Mouse (Mus musculus) heart, adult 2 months (tissue): ENCODE measurements around the gene Ifih1. TPM values are rescaled to one million over a fixed set of nuclear protein-coding genes. Genes with fewer than 3 reads are reported as not detected.
A peak's percentile ranks its signal among the peaks of the same experiment; 100 is the strongest.

Experiments used
- DNase-seq, 2 experiments: peaks; one replicate each; pipeline ENCODE4 v3.0.0; 2021
- H3K27ac ChIP-seq: fragments of 200-600 bp; 2 replicates; pipeline ENCODE4 v1.8.1; 2022
- H3K27me3 ChIP-seq: fragments of 200-500 bp; 2 replicates; pipeline ENCODE4 v1.6.1; 2012; ENCODE audit warnings: mild to moderate bottlenecking, low read length, inconsistent platforms, mixed read lengths; ENCODE audit not compliant: control insufficient read depth, insufficient read depth
- H3K36me3 ChIP-seq: fragments of 200-500 bp; 2 replicates; pipeline ENCODE4 v1.6.1; 2012; ENCODE audit warnings: low read length, inconsistent platforms; ENCODE audit not compliant: control insufficient read depth, insufficient read depth
- H3K4me1 ChIP-seq: fragments of 200-500 bp; 2 replicates; pipeline ENCODE4 v1.6.1; 2011; ENCODE audit warnings: low read length; ENCODE audit not compliant: control insufficient read depth, insufficient read depth
- H3K4me3 ChIP-seq: fragments of 200-600 bp; 2 replicates; pipeline ENCODE4 v1.8.1; 2022
- H3K79me2 ChIP-seq: fragments of 200-500 bp; replicated peaks from 2 replicates; pipeline ENCODE4 v1.6.1; 2012; ENCODE audit warnings: mild to moderate bottlenecking, inconsistent platforms, low read length, moderate library complexity, mixed read lengths; ENCODE audit not compliant: control insufficient read depth, insufficient read depth
- H3K9ac ChIP-seq: fragments of 200-500 bp; 2 replicates; pipeline ENCODE4 v1.6.1; 2012; ENCODE audit warnings: low read depth, mild to moderate bottlenecking, control low read depth, inconsistent platforms, low read length, mixed read lengths
- CTCF ChIP-seq: fragments of 200-600 bp; IDR thresholded peaks from 2 replicates; pipeline ENCODE4 v1.8.1; 2022; ENCODE audit warnings: antibody characterized with exemption, mild to moderate bottlenecking, moderate library complexity
- EP300 ChIP-seq: fragments of 200-500 bp; IDR thresholded peaks from 2 replicates; pipeline ENCODE4 v1.6.1; 2011; ENCODE audit warnings: low read depth, low read length, control low read depth; ENCODE audit not compliant: insufficient read depth
- POLR2A ChIP-seq: fragments of 200-500 bp; IDR thresholded peaks from 2 replicates; pipeline ENCODE4 v1.6.1; 2011; ENCODE audit warnings: mild to moderate bottlenecking, low read depth, low read length, control low read depth; ENCODE audit not compliant: insufficient read depth
- WGBS: fragments of 180-500 bp; shearing (Covaris S2); methylation state at CpG from one replicate; pipeline ENCODE4 v1.1.7; 2018; 5-methylcytosine and 5-hydroxymethylcytosine counted together
- intact Hi-C: fragments of 180-260 bp; cut with DNase I; formaldehyde crosslinking; loops from one replicate; pipeline ENCODE4 v1.15.1; 2025
- polyA plus RNA-seq: library from polyadenylated mRNA; depleted of rRNA; stranded (reverse); fragments of >200 nt; gene quantifications from 2 replicates; pipeline ENCODE4 v1.2.3, GENCODE M21; 2012
- total RNA-seq, 2 experiments: library from RNA; stranded (reverse); gene quantifications; 2 replicates each; pipeline ENCODE4 v1.2.3; 2021

Ifih1 gene
- total and polyA plus RNA-seq, 3 experiments: 2.5 to 8.0 (median 5.8) TPM

DNA sequence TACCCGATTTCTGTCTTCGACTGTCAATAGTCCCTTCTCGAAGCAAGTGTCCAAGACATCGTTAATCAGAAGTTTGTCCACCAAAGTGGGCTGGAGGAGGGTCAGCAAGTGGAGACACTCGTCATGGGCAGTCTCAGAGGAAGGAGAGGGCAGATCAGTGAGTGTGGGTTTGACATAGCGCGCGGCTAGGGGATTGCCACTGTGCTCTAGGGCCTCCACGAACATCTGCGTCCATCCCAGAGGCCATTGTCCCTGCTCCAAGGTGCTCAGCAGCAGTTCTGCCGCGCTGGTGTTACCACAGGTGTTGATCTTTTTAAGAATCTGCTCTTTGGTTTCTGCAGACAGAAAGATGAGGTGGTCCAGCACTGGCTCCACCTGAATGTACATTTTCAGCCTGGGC is 580 bp downstream of the Ifih1 start:
- intact Hi-C loops: no loop called here
- 22% methylated on average over 12 of the region's 12 CpGs for WGBS
- peak overlapping the region; percentile 74 for H3K4me3 ChIP-seq
- DNase-seq: peak; percentile 42 to 52
- peaks cover 5% of the 10 kb centered on the region for H3K4me1 ChIP-seq
- H3K27ac ChIP-seq: peak overlapping the region; percentile 92
- H3K9ac ChIP-seq: peak overlapping the region; percentile 82
- H3K27me3 ChIP-seq: no peaks in the 10 kb centered on the region
- peaks cover 7% of the 10 kb centered on the region for H3K36me3 ChIP-seq
- TF ChIP-seq POLR2A (no peak), CTCF (no peak), EP300 (no peak)
- H3K79me2 ChIP-seq: peaks cover 1% of the 10 kb centered on the region; the same call in 1 of the 2 replicates

DNA sequence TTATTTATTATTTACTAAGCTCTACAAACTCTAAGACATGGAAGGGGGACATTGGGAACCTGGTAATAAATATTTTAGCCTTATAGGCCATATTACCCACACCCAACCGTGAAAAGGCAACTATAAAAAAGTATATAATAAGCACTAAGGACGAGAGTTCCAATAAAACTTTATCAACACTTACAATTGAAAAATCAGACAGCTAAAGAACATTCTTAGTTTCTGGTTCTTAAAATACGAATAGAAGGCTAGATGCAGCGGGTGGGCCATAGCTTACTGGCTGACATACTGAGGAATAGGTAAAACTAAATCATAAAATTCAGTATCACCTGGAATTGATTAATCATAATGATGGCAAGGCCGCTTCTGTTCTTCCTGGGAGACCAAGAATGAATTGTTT is 1.2 kb downstream of the Ifih1 start:
- peaks cover 7% of the 10 kb centered on the region for H3K36me3 ChIP-seq
- H3K79me2 ChIP-seq: peaks cover 1% of the 10 kb centered on the region; the same call in 1 of the 2 replicates
- 87% methylated on average over 5 of the region's 5 CpGs for WGBS
- intact Hi-C loops: no loop called here
- no peak for DNase-seq
- TF ChIP-seq POLR2A (no peak), EP300 (no peak), CTCF (no peak)
- H3K27me3 ChIP-seq: no peaks in the 10 kb centered on the region
- H3K9ac ChIP-seq: no peak overlapping the region
- H3K4me1 ChIP-seq: peaks cover 5% of the 10 kb centered on the region
- H3K4me3 ChIP-seq: peak overlapping the region; percentile 74
- H3K27ac ChIP-seq: peak overlapping the region; percentile 92

- 47% methylated on average over 21 of the region's 21 CpGs for WGBS
- peaks cover 7% of the 10 kb centered on the region for H3K36me3 ChIP-seq
- peak; percentile 36 to 63 for DNase-seq
These were observed 2.4 kb downstream of the Ifih1 start for GRCm38 (mm10) chr2:62643405-62644305.

GRCm38 (mm10) chr2:62639869-62640268 is 6.2 kb downstream of the Ifih1 start:
- Histone ChIP-seq H3K79me2 (no peaks in the 10 kb centered on the region), H3K27me3 (no peaks in the 10 kb centered on the region), H3K27ac (no peak overlapping the region), H3K4me1 (peaks cover 3% of the 10 kb centered on the region), H3K4me3 (no peak overlapping the region), H3K36me3 (peaks cover 7% of the 10 kb centered on the region), H3K9ac (no peak overlapping the region)
- TF ChIP-seq CTCF (no peak), POLR2A (no peak), EP300 (no peak)
- WGBS: 71% methylated on average over 2 of the region's 2 CpGs
- intact Hi-C loops: no loop called here
- no peak for DNase-seq

More at GRCm38 (mm10) chr2:62643405-62644305, 2.4 kb downstream of the Ifih1 start:
- intact Hi-C loops: no loop called here
- H3K79me2 ChIP-seq: peaks cover 1% of the 10 kb centered on the region; the same call in 1 of the 2 replicates
- peaks cover 5% of the 10 kb centered on the region for H3K4me1 ChIP-seq
- peak overlapping the region; percentile 57 for H3K9ac ChIP-seq
- H3K27me3 ChIP-seq: no peaks in the 10 kb centered on the region
- H3K27ac ChIP-seq: no peak overlapping the region
- TF ChIP-seq CTCF (peak; percentile 97), POLR2A (no peak)
- peak overlapping the region; percentile 22; the same call in 1 of the 2 replicates for H3K4me3 ChIP-seq

DNA sequence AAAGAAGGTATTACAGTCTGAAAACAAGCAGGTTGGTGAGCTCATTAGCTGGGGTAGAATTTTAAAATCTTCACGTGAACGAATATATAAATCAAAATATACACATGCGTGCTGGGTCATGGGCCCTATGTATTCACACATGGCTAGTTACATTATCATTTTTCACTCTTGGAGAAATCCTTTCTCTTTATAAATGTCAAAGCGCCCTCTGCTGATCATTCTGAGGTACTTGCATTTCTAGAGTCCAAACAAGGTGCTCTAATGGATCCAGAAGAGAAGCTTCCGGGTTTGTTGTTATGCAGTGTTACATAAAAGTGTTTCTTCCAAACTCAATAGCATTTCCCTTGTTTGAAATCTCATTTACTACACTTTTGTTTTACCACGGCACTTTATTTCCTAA is 15.6 kb downstream of the Ifih1 start:
- no peaks in the 10 kb centered on the region for H3K36me3 ChIP-seq
- no peak overlapping the region for H3K27ac ChIP-seq
- H3K4me3 ChIP-seq: no peak overlapping the region
- intact Hi-C loops: no loop called here
- H3K79me2 ChIP-seq: no peaks in the 10 kb centered on the region
- no peak overlapping the region for H3K9ac ChIP-seq
- WGBS: 14% methylated on average over 6 of the region's 6 CpGs
- no peaks in the 10 kb centered on the region for H3K27me3 ChIP-seq
- H3K4me1 ChIP-seq: no peaks in the 10 kb centered on the region
- DNase-seq: no peak
- TF ChIP-seq CTCF: peak; percentile 91
- no peak for TF ChIP-seq EP300

GRCm38 (mm10) chr2:62628356-62628755 is 17.7 kb downstream of the Ifih1 start:
- TF ChIP-seq POLR2A: no peak
- H3K9ac ChIP-seq: no peak overlapping the region
- no peaks in the 10 kb centered on the region for H3K27me3 ChIP-seq
- no peaks in the 10 kb centered on the region for H3K36me3 ChIP-seq
- 91% methylated on average over 5 of the region's 5 CpGs for WGBS
- H3K27ac ChIP-seq: no peak overlapping the region
- H3K79me2 ChIP-seq: no peaks in the 10 kb centered on the region
- intact Hi-C loops: loop anchor here (5.0 to 10.0 kb wide), 3 partner anchors 81 to 281 kb away; no protein-coding TSS in a partner anchor
- no peaks in the 10 kb centered on the region for H3K4me1 ChIP-seq
- DNase-seq: no peak
- H3K4me3 ChIP-seq: no peak overlapping the region
